Mouse (Mus musculus) gastrocnemius, adult 2 months (tissue): Measurements from ENCODE around the gene Hlcs. TPM values are rescaled to one million over a fixed set of nuclear protein-coding genes. Genes with fewer than 3 reads are reported as not detected.

Source experiments
- DNase-seq: peaks from one replicate; pipeline ENCODE4 v3.0.0; 2022
- H3K27ac ChIP-seq: fragments of 200-600 bp; 2 replicates; pipeline ENCODE4 v1.8.1; 2022; ENCODE audit warnings: mild to moderate bottlenecking
- H3K4me3 ChIP-seq: fragments of 200-600 bp; 2 replicates; pipeline ENCODE4 v1.8.1; 2022; ENCODE audit warnings: mild to moderate bottlenecking, moderate library complexity
- CTCF ChIP-seq: fragments of 200-600 bp; IDR thresholded peaks from 2 replicates; pipeline ENCODE4 v1.8.1; 2022; ENCODE audit warnings: antibody characterized with exemption, mild to moderate bottlenecking, moderate library complexity
- intact Hi-C: fragments of 180-260 bp; cut with DNase I; formaldehyde crosslinking; loops from one replicate; pipeline ENCODE4 v1.15.1; 2025
- microRNA-seq: library from miRNA; unstranded; fragments of <30 nt; microRNA quantifications from one replicate; pipeline ENCODE4 v1.2.0, GENCODE M21; 2021
- total RNA-seq, 2 experiments: library from RNA; stranded (reverse); gene quantifications; 2 replicates each; pipeline ENCODE4 v1.2.3; 2021

Hlcs gene
- total RNA-seq, 2 experiments from 2014 or later, result 7.5 to 10.3 TPM

GRCm38 (mm10) chr16:94084711-94085602, 228.4 kb downstream of the Hlcs start, which contains the start of gene Sim2:
Sim2 (plus strand) TSS chr16:94084931.
- Histone ChIP-seq H3K4me3 (peak within 1 kb of the TSS; percentile 84), H3K27ac (peak within 1 kb of the TSS; percentile 76)
- no peak for TF ChIP-seq CTCF
- peak; percentile 76 for DNase-seq
- intact Hi-C loops, result loop anchor here (2.0 kb wide), 1 partner anchor 46 kb away; no protein-coding TSS in a partner anchor

GRCm38 (mm10) chr16:94083848-94084525, 229.4 kb downstream of the Hlcs start:
- no peak overlapping the region for H3K27ac ChIP-seq
- DNase-seq, result no peak
- no peak for TF ChIP-seq CTCF
- intact Hi-C loops, result loop anchor here (2.0 kb wide), 1 partner anchor 45 kb away; no protein-coding TSS in a partner anchor
- H3K4me3 ChIP-seq, result peak overlapping the region; percentile 84

- H3K27ac ChIP-seq, result no peak overlapping the region
- no peak for DNase-seq
- TF ChIP-seq CTCF, result no peak
- no peak overlapping the region for H3K4me3 ChIP-seq
- intact Hi-C loops, result no loop called here
These were observed 230.2 kb downstream of the Hlcs start for GRCm38 (mm10) chr16:94082960-94083847.

GRCm38 (mm10) chr16:94081996-94082708, 231.2 kb downstream of the Hlcs start:
- DNase-seq, result no peak
- TF ChIP-seq CTCF, result no peak
- Histone ChIP-seq H3K27ac (no peak overlapping the region), H3K4me3 (no peak overlapping the region)
- intact Hi-C loops, result no loop called here

GRCm38 (mm10) chr16:94081596-94081995, 231.8 kb downstream of the Hlcs start:
- no peak for DNase-seq
- no peak overlapping the region for H3K4me3 ChIP-seq
- no peak for TF ChIP-seq CTCF
- H3K27ac ChIP-seq, result no peak overlapping the region
- intact Hi-C loops, result no loop called here

GRCm38 (mm10) chr16:94079856-94080555, 233.4 kb downstream of the Hlcs start:
- DNase-seq, result no peak
- Histone ChIP-seq H3K27ac (no peak overlapping the region), H3K4me3 (no peak overlapping the region)
- intact Hi-C loops, result no loop called here
- TF ChIP-seq CTCF, result no peak

GRCm38 (mm10) chr16:94079075-94079855, 234.1 kb downstream of the Hlcs start:
- Histone ChIP-seq H3K27ac (no peak overlapping the region), H3K4me3 (peak overlapping the region; percentile 36)
- intact Hi-C loops, result no loop called here
- DNase-seq, result no peak
- TF ChIP-seq CTCF, result no peak

Small RNA genes lying within 50 kb of the gene (microRNA-seq; reads per million reads assigned to microRNA genes)
- gene Gm23062, result not detected

Other genes starting within 250 kb of the Hlcs start
- gene Sim2, start 228.6 kb downstream of the Hlcs start, total RNA-seq, result 10 to 100 TPM; 15.0 to 17.9 TPM
- gene Ripply3, start 14.8 kb upstream of the Hlcs start, total RNA-seq, result 1 to 10 TPM in 1 of 2 experiments, under 1 TPM in 1; 0.59 to 1.0 TPM
- gene Ttc3, start 57.0 kb upstream of the Hlcs start, total RNA-seq, result 10 to 100 TPM; 54.4 to 55.3 TPM
- gene Pigp, start 58.3 kb upstream of the Hlcs start, total RNA-seq, result 100 to 1,000 TPM; 149 to 161 TPM
- 10 to 100 TPM in 1 of 2 experiments, 1 to 10 TPM in 1; 8.2 to 10.4 TPM for gene Vps26c, start 213.3 kb upstream of the Hlcs start, total RNA-seq